Mouse (Mus musculus): ENCODE results near the gene Morc2a.
"Not testable (repeated sequence)": the region's sequence is repeated elsewhere in the genome, so short reads cannot be mapped to it uniquely, and the experiment has no call there.

GRCm38 (mm10) chr11:3602687-3603086 lies 46.3 kb upstream of the Morc2a start:
- TF ChIP-seq GATA1, TAL1 (IDR thresholded peaks at IDR 0.05; ENCODE audit: low read length): not testable (repeated sequence)

Data from erythroblast, embryonic 14.5 days (primary cell).